Mouse (Mus musculus) gastrocnemius, adult 2 months (tissue): Measurements from ENCODE around the gene Ift74. TPM values are rescaled to one million over a fixed set of nuclear protein-coding genes. Genes with fewer than 3 reads are reported as not detected.
"Not testable (repeated sequence)": the region's sequence is repeated elsewhere in the genome, so short reads cannot be mapped to it uniquely, and the experiment has no call there.

Experiments used
- DNase-seq: peaks from one replicate; pipeline ENCODE4 v3.0.0; 2022
- H3K27ac ChIP-seq: fragments of 200-600 bp; 2 replicates; pipeline ENCODE4 v1.8.1; 2022; ENCODE audit warnings: mild to moderate bottlenecking
- H3K4me3 ChIP-seq: fragments of 200-600 bp; 2 replicates; pipeline ENCODE4 v1.8.1; 2022; ENCODE audit warnings: mild to moderate bottlenecking, moderate library complexity
- CTCF ChIP-seq: fragments of 200-600 bp; IDR thresholded peaks from 2 replicates; pipeline ENCODE4 v1.8.1; 2022; ENCODE audit warnings: antibody characterized with exemption, mild to moderate bottlenecking, moderate library complexity
- intact Hi-C: fragments of 180-260 bp; cut with DNase I; formaldehyde crosslinking; loops from one replicate; pipeline ENCODE4 v1.15.1; 2025
- total RNA-seq, 2 experiments: library from RNA; stranded (reverse); gene quantifications; 2 replicates each; pipeline ENCODE4 v1.2.3; 2021

The Ift74 gene
- total RNA-seq, 2 experiments from 2014 or later: 4.7 to 8.5 TPM

DNA sequence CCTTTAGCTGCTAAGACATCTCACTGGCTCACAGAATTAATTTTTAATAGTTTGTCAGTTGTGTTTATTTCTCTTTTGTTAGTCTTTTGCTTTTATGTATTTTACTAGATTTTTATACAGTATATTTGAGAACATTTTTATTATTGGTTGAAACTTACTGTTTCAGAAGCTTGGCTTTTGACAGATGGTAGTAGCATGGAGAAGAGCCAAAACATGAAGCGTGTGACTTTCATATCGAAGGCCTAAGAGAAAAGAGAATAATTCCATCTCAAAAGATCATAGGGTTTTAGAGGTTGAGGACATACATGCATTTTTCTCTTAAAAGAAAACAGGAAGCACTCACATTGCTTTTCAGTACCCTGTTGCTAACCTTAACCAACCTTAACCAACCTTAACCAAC is 28.9 kb downstream of the Ift74 start:
- intact Hi-C loops: no loop called here
- no peak for DNase-seq
- Histone ChIP-seq H3K27ac (no peak overlapping the region), H3K4me3 (no peak overlapping the region)
- no peak for TF ChIP-seq CTCF

- no peak within 1 kb of the TSS for H3K4me3 ChIP-seq
- DNase-seq: no peak
- TF ChIP-seq CTCF: no peak
- no peak within 1 kb of the TSS for H3K27ac ChIP-seq
- intact Hi-C loops: no loop called here
These were observed 35.6 kb downstream of the Ift74 start, which contains the start of gene Lrrc19 for GRCm38 (mm10) chr4:94649920-94650319. Gene Lrrc19 (minus strand): TSS chr4:94650144.

DNA sequence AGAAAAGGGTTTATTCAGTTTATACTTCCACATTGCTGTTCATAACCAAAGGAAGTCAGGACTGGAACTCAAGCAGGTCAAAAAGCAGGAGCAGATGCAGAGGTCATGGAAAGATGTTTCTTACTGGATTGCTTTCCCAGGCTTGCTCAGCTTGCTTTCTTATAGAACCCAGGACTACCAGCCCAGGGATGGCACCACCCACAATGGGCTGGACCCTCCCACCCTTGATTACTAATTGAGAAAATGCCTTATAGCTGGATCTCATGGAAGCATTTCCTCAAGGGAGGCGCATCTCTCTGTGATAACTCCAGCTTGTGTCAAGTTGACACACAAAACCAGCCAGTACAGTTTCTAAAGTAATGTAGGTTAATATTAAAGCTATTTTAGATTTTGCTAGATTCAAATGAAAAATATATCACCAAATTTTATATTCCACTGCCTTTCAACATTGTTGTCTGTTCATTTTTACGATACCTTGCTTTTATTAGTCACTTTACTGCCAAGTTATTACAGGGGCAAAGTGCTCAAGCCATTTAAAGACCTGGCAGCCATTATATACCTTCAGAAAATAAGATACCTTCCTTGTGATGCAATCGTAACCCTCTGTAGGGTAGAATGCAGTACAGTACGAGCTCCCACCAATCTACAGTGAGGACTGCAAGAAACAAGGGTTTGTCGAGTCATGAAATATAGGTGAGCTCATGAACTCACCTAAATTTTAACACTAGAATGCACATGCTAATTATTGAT is 36.3 kb downstream of the Ift74 start:
- intact Hi-C loops, H3K4me3 ChIP-seq, DNase-seq, H3K27ac ChIP-seq: not testable (repeated sequence)

DNA sequence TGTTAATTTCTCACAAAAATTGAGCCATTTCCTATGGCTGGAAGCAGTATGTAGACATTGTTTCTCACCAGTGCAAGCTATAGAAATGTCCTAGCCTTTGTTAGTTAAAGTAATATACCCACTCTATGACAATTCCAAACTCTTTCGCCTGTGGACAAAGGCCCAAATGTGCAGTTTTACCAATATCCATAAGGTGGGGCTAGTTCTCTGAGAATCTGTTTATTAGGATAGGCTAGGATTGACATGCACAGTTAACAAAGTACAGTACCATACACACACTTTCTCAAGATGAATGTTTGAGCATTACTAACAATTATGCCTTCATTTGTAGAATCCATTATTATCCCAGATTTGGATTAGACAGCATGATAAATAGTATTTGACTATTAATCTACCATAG is 55.4 kb downstream of the Ift74 start:
- Histone ChIP-seq H3K27ac (no peak overlapping the region), H3K4me3 (no peak overlapping the region)
- peak; percentile 89; the same call in 1 of the 2 replicates for TF ChIP-seq CTCF
- intact Hi-C loops: loop anchor here (5.0 kb wide), 1 partner anchor 233 kb away; no protein-coding TSS in a partner anchor
- DNase-seq: no peak

DNA sequence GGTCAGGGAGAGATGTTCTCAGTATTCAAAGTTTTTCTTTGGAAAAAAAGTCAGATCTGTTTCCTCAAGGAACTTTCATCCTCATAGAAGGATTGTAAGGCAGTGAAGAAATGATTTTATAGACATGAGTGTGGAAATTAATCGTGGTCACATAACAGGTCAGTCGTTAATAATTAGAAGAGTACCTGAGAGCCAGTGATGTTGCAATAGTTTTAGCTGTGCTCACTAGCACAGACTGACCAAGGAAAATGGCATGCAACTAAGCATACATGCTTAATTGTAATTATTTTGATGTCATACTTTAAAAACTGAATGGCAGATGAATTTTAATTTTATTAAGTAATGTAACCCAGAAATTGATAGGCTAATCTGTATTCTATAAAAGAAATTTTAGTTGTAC is 66.4 kb downstream of the Ift74 start:
- TF ChIP-seq CTCF: no peak
- DNase-seq: no peak
- Histone ChIP-seq H3K4me3 (no peak overlapping the region), H3K27ac (no peak overlapping the region)
- intact Hi-C loops: loop anchor here (10.0 kb wide), 2 partner anchors 54 to 144 kb away; partner anchors contain the start of gene Tek

- intact Hi-C loops: loop anchor here (10.0 kb wide), 2 partner anchors 54 to 144 kb away; partner anchors contain the start of gene Tek
- Histone ChIP-seq H3K4me3 (no peak overlapping the region), H3K27ac (no peak overlapping the region)
- TF ChIP-seq CTCF: no peak
- no peak for DNase-seq
These were observed 66.9 kb downstream of the Ift74 start for GRCm38 (mm10) chr4:94681181-94681580.

DNA sequence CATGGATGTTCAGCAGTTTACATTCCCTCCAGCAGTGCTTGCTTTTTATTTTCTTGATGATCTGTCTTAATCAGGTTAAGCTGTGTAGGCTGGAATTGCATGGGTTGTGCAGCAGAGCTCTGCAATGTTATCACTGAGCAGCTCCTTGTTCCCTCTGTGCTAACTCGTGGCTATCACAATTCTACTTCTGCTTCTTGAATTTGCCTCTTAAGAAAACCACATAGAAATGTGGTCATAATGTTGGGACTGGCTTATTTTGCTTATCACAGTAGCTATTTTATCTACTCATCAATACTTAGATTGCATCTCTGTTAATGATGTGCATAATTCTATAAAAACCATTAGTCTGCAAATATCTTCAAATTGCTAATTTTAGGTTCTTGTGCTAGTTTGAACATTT is 67.7 kb downstream of the Ift74 start:
- DNase-seq: no peak
- Histone ChIP-seq H3K4me3 (no peak overlapping the region), H3K27ac (no peak overlapping the region)
- intact Hi-C loops: loop anchor here (10.0 kb wide), 2 partner anchors 53 to 143 kb away; partner anchors contain the start of gene Tek
- TF ChIP-seq CTCF: no peak

GRCm38 (mm10) chr4:94683305-94683704 is 69.0 kb downstream of the Ift74 start:
- intact Hi-C loops: loop anchor here (10.0 kb wide), 2 partner anchors 51 to 141 kb away; partner anchors contain the start of gene Tek
- no peak for TF ChIP-seq CTCF
- DNase-seq: no peak
- Histone ChIP-seq H3K4me3 (no peak overlapping the region), H3K27ac (peak overlapping the region; percentile 57)

DNA sequence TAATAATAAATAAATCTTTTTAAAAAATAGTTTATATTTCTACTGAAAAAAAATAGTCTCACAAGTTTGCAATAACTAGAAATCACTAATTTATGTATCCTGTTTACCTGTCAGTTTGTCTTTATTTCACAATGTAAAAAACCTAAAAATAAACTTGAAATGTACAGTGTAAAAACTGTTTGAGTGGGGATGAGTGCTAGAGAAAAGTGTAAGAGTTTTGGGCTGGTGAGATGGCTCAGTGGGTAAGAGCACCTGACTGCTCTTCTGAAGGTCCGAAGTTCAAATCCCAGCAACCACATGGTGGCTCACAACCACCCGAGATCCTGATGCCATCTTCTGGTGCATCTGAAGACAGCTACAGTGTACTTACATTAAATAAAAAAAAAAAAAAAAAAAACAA is 75.5 kb downstream of the Ift74 start:
- intact Hi-C loops: loop anchor here (10.0 kb wide), 2 partner anchors 45 to 135 kb away; partner anchors contain the start of gene Tek
- DNase-seq, H3K4me3 ChIP-seq, H3K27ac ChIP-seq: not testable (repeated sequence)

- DNase-seq: no peak
- H3K4me3 ChIP-seq: no peak overlapping the region
- no peak overlapping the region; the same call in 1 of the 2 replicates for H3K27ac ChIP-seq
- intact Hi-C loops: no loop called here
- no peak for TF ChIP-seq CTCF
These were observed 76.8 kb downstream of the Ift74 start for GRCm38 (mm10) chr4:94691078-94691477.

- Histone ChIP-seq H3K27ac (no peak overlapping the region), H3K4me3 (no peak overlapping the region)
- intact Hi-C loops: no loop called here
- no peak for DNase-seq
- no peak for TF ChIP-seq CTCF
These were observed 77.9 kb downstream of the Ift74 start for GRCm38 (mm10) chr4:94692175-94692574.

GRCm38 (mm10) chr4:94696368-94696767 is 82.1 kb downstream of the Ift74 start:
- TF ChIP-seq CTCF: no peak
- no peak for DNase-seq
- intact Hi-C loops: no loop called here
- H3K4me3 ChIP-seq: no peak overlapping the region
- H3K27ac ChIP-seq: no peak overlapping the region

DNA sequence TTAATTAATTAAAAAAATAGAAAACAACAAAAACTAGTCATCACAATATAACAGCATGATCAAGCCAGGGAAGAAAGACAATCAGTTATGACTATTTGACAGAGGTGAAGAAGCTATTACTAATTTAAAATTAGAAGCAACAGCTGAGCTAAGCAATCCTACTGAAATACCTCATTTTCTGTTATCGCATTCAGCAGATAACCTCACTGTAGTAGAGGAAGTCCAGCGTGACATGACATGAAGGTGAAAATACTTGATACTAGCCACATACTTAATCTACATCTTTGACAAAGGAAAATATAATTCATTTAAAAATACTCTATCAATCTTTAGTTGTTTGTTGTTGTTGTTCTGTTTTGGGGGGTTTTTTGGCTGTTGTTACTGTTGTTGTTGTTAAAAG is 96.7 kb downstream of the Ift74 start:
- Histone ChIP-seq H3K27ac (no peak overlapping the region), H3K4me3 (no peak overlapping the region)
- intact Hi-C loops: no loop called here
- TF ChIP-seq CTCF: no peak
- DNase-seq: no peak

- Histone ChIP-seq H3K27ac (no peak overlapping the region), H3K4me3 (no peak overlapping the region)
- intact Hi-C loops: no loop called here
- no peak for TF ChIP-seq CTCF
- DNase-seq: no peak
These were observed 97.1 kb downstream of the Ift74 start for GRCm38 (mm10) chr4:94711426-94711825.
